9 mouse cellular contexts compared by ENCODE assay signal in genomic region chr19:42256611-42257240, GRCm38 (mm10). TPM values are rescaled to one million over a fixed set of nuclear protein-coding genes. Genes with fewer than 3 reads are reported as not detected.
DNase-seq lines count a peak whose midpoint lies in the region; ATAC-seq and TF ChIP-seq lines count a peak whose summit lies in the region.
"Had no signal": no experiment of that assay in that cellular context is flagged by ENCODE, and none has a peak within 500 bp of the region (broad histone marks: within the 10 kb centered on the region; RNA-seq: fewer than 3 reads in every experiment).

No protein-coding gene starts in this region.

- peak; percentile 29 for ATAC-seq in frontal cortex, adult (ENCODE audit: low TSS enrichment)
- no peak for ATAC-seq in activated CD4-positive, CD25-positive, alpha-beta regulatory T cell, adult 4 months

- H3K27ac ChIP-seq in left cerebral cortex, adult 2 months, result peak overlapping the region; percentile 99

- peak; percentile 46 to 59 for DNase-seq in left cerebral cortex, adult 18-20 months (ENCODE audit: low spot score in 2 of 2)
- no peak for DNase-seq in left cerebral cortex, adult 11 months (ENCODE audit: low spot score)
- peak in 1 of 2 experiments; percentile 52 for DNase-seq in left cerebral cortex, adult 2 months (ENCODE audit: extremely low spot score in 1 of 2, low spot score in 2 of 2)
- DNase-seq in right cerebral cortex, postnatal 4 days, result peak; percentile 52
- no peak for DNase-seq in adrenal gland, postnatal 10 days
- DNase-seq in heart, adult 9 months (ENCODE audit: low spot score in 2 of 2), result no peak

- intact Hi-C loops in left cerebral cortex, adult 2 months (cut with DNase I), result loop anchor here (2.0 kb wide), 2 partner anchors 18 to 34 kb away; no protein-coding TSS in a partner anchor

- no peak for TF ChIP-seq CTCF in left cerebral cortex, adult 2 months (IDR thresholded peaks at IDR 0.05)

- peak overlapping the region; percentile 76 for H3K4me3 ChIP-seq in left cerebral cortex, adult 2 months

RNA-seq across cellular contexts. Expression of gene Golga7b, which starts 9.4 kb away (rescaled TPM):
- 100 to 1,000 TPM; 112 to 119 TPM for total RNA-seq in left cerebral cortex, adult 18-20 months (2021)
- total RNA-seq in left cerebral cortex, adult 2 months (2021), result 100 to 1,000 TPM; 124 TPM
- total RNA-seq in adrenal gland, postnatal 10 days (2021), result 1 to 10 TPM in 1 of 2 experiments, under 1 TPM in 1; 0.99 to 2.3 TPM
- not detected for polyA plus RNA-seq in activated CD4-positive, CD25-positive, alpha-beta regulatory T cell, adult 4 months (2017; shearing (Covaris generic))
- total RNA-seq: monocyte, adult 5-6 weeks had no signal

RNA-seq across cellular contexts. Expression of gene Sfrp5, which starts 54.7 kb away (rescaled TPM):
- 1 to 10 TPM in 1 of 2 experiments, under 1 TPM in 1; 0.49 to 2.1 TPM for total RNA-seq in left cerebral cortex, adult 18-20 months (2021)
- under 1 TPM; 0.48 to 0.65 TPM for total RNA-seq in left cerebral cortex, adult 2 months (2021)
- total RNA-seq in adrenal gland, postnatal 10 days (2021), result 1 to 10 TPM; 5.1 to 6.2 TPM
- polyA plus RNA-seq in activated CD4-positive, CD25-positive, alpha-beta regulatory T cell, adult 4 months (2017; shearing (Covaris generic)), result not detected
- total RNA-seq: monocyte, adult 5-6 weeks had no signal

Comparison
In these comparisons a context has a peak if more than half of its experiments do, and no peak if none do; other contexts are left out.
1. DNase-seq: peak in left cerebral cortex, adult 18-20 months (2 of 2) and right cerebral cortex, postnatal 4 days (single experiment); none in left cerebral cortex, adult 11 months (single experiment), adrenal gland, postnatal 10 days (single experiment) and heart, adult 9 months (0 of 2).
2. RNA of gene Golga7b, which starts 9.4 kb away (total RNA-seq): 124 TPM in left cerebral cortex, adult 2 months and 112 to 119 TPM in left cerebral cortex, adult 18-20 months; 0.99 to 2.3 TPM in adrenal gland, postnatal 10 days; every median in the first group is over 10 times any median in the second.